Mouse (Mus musculus) olfactory bulb, adult 2 months (tissue): ENCODE measurements around the gene Rnf167. TPM values are rescaled to one million over a fixed set of nuclear protein-coding genes. Genes with fewer than 3 reads are reported as not detected.
A peak's percentile ranks its signal among the peaks of the same experiment; 100 is the strongest.

ENCODE experiments used
- H3K27ac ChIP-seq: fragments of 200-500 bp; 2 replicates; pipeline ENCODE4 v1.5.1; 2012; ENCODE audit warnings: low read depth, low read length; ENCODE audit not compliant: insufficient read depth
- H3K4me1 ChIP-seq: fragments of 200-500 bp; 2 replicates; pipeline ENCODE4 v1.6.1; 2012; ENCODE audit warnings: low read length; ENCODE audit not compliant: control insufficient read depth, insufficient read depth
- H3K4me3 ChIP-seq: fragments of 200-500 bp; 2 replicates; pipeline ENCODE4 v1.5.1; 2012; ENCODE audit warnings: mild to moderate bottlenecking, low read depth, low read length, moderate library complexity; ENCODE audit not compliant: insufficient read depth
- CTCF ChIP-seq: fragments of 200-500 bp; IDR thresholded peaks from 2 replicates; pipeline ENCODE4 v1.5.1; 2012; ENCODE audit warnings: low read depth, mild to moderate bottlenecking, low read length, moderate library complexity; ENCODE audit not compliant: insufficient read depth
- POLR2A ChIP-seq: fragments of 200-500 bp; IDR thresholded peaks from 2 replicates; pipeline ENCODE4 v1.6.1; 2012; ENCODE audit warnings: mild to moderate bottlenecking, low read depth, low read length, moderate library complexity; ENCODE audit not compliant: insufficient read depth
- WGBS: fragments of 180-500 bp; shearing (Covaris S2); methylation state at CpG from one replicate; pipeline ENCODE4 v1.1.7; 2018; 5-methylcytosine and 5-hydroxymethylcytosine counted together
- polyA plus RNA-seq: library from polyadenylated mRNA; stranded (reverse); fragments of >200 nt; gene quantifications from 2 replicates; pipeline ENCODE4 v1.2.4, GENCODE M21; 2012; ENCODE audit warnings: low replicate concordance; ENCODE audit not compliant: missing spikeins, insufficient read depth, insufficient read length

Rnf167 gene
- polyA plus RNA-seq, 1 experiment: not detected

DNA sequence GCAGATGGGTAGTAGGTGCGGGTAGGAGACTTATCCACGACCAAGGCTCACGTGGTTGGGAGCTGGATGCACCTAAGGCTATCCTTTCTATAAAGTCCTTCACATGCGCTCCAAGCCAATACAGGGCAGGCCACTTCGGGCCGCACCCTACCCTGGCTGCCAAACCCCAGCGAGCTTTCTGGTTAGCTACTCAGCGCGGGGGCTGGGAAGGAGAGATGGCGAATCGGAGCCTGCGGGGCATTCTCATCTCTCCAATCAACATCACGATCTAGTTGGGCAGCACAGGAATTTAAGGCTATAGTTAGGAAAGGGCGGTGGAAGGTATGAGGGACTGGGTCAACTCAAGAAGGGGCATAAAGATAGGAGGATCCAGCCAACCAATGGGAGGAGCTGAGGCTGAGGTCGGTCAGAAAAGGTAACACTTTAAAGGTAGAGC is 21.3 kb downstream of the Rnf167 start:
- TF ChIP-seq CTCF (no peak), POLR2A (no peak)
- WGBS: under 1% methylated on average over 15 of the region's 15 CpGs
- peak overlapping the region; percentile 14; the same call in 1 of the 2 replicates for H3K27ac ChIP-seq
- peaks cover 15% of the 10 kb centered on the region for H3K4me1 ChIP-seq
- H3K4me3 ChIP-seq: peak overlapping the region; percentile 50

DNA sequence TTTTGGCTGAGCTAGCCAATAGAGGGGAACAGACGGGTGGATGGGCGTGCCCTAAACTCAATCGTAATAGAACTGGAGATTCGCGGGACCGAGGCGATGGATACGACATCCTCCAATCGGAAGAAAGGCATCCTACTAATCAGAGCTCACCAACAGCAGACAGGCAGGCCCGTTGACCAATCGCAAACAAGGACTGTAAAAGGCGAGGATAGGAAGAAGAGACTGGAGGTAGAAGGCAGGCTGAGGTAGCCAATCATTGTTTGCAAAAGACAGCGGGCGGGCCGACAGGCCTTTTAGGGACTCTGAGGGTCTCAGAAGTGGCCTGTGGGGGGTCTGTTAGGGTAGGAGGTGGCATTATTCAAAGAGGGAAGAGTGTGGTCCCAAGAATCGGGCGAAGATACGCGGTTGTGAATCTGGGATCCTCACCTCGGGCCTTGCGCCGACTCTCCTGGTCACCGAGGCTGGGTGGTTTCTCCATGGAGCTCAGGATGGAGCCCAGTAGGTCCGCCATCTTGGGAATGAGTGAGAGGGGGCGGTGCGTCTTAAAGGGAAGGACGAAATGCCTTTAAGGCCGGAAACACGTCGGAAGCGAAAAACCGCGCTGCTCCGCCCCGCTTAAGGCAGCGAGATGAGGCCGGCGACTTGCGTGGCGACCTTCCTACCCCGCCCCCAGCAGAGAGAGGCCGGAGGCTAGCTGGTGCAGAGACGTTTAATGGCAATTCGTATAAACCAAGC is 21.9 kb downstream of the Rnf167 start, which contains the start of gene Spag7:
Gene Spag7, minus strand, starts transcription at position 646 of the 735 bp plus-strand sequence.
- under 1% methylated on average over 44 of the region's 44 CpGs for WGBS
- H3K4me1 ChIP-seq: peaks cover 15% of the 10 kb centered on the region
- peak within 1 kb of the TSS; percentile 70 for H3K4me3 ChIP-seq

GRCm38 (mm10) chr11:70669582-70670345 is 22.7 kb downstream of the Rnf167 start:
- H3K27ac ChIP-seq: peak overlapping the region; percentile 96
- no peak for TF ChIP-seq POLR2A
- TF ChIP-seq CTCF: no peak
- WGBS: under 1% methylated on average over 31 of the region's 31 CpGs
- peaks cover 15% of the 10 kb centered on the region for H3K4me1 ChIP-seq
- H3K4me3 ChIP-seq: peak overlapping the region; percentile 70

More for the DNA sequence above, 21.9 kb downstream of the Rnf167 start, which contains the start of gene Spag7:
- no peak for TF ChIP-seq CTCF
- TF ChIP-seq POLR2A: peak; percentile 86
- peak within 1 kb of the TSS; percentile 96 for H3K27ac ChIP-seq

DNA sequence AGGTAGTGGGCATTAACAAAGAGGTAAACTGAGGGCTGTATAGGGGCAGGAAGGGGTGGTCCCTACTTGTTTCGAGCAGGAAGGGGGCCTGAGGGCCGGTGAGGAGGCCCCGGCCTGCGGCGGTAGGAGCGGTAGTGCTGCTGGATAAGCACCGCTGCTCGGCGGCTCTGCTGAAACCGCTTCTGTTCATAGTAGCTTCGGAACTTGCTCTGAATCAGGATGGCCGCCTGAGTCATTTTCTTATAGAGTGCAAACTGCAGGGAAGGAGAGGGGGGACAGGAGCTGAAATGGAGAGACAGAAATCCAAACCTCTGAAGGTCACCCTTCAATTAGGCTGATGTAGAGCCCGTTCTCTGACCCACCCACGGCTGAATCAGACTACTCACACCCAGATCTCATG is 23.4 kb downstream of the Rnf167 start:
- peak overlapping the region; percentile 96 for H3K27ac ChIP-seq
- TF ChIP-seq CTCF (no peak), POLR2A (no peak)

DNA sequence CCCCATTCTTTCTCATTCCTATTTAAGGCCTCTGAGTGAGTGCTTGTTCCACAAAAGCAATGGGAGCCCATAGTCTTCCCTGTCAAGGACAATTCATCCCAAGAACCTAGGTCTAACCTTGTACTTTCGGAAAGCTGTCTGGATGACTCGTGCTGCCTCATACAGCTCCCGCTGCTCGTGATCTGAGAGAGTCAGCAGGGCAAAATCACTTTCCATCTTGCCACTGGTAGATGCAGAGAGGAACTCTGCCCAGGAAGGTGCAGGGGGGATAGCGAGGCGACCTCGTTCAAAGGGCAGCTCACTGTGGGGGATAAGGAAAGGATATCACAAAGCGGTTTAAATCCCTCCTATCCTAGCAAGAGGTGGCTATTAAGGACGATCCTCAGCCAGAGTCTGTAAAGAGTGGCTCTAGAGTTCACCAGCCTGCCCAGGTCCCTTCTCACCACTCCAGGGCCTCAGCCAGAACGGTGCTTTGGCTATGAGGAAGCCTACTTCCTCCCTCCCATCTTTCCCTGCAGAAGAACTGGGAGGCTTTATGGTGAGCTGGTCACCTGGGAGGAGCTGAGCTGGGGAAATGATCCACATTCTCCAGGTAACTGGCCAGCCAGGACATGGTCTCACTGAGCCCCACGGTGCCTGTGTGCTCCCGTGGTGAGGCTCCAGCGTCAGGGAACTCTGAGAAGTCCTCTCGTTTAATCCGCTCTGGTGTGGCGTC is 24.5 kb downstream of the Rnf167 start:
- peaks cover 15% of the 10 kb centered on the region for H3K4me1 ChIP-seq
- peak overlapping the region; percentile 43; the same call in 1 of the 2 replicates for H3K27ac ChIP-seq
- TF ChIP-seq CTCF (no peak), POLR2A (no peak)
- no peak overlapping the region for H3K4me3 ChIP-seq
- WGBS: 73% methylated on average over 16 of the region's 16 CpGs

More for the DNA sequence above, 23.4 kb downstream of the Rnf167 start:
- Histone ChIP-seq H3K4me3 (peak overlapping the region; percentile 70), H3K4me1 (peaks cover 15% of the 10 kb centered on the region)
- WGBS: 14% methylated on average over 14 of the region's 14 CpGs

DNA sequence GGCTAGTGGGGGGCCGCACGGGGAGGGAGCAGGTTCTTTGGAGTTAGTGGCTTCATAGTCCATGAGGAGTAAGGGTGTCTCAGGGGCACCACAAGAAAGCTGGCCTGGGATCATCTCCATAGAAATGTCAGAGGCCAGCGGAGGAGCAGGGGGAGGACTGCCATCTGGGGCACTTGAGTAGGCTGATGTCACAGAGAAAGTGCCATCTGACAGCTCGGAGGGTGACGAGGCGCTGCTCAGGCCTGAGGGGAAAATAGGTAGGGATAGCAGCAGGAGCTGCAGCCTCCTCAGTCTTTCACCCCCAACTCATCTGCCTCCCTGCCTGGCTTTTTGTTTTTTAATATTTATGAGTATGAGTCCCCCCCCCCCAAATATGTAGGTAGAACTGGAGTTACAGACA is 27.0 kb downstream of the Rnf167 start:
- WGBS: 66% methylated on average over 6 of the region's 6 CpGs
- Histone ChIP-seq H3K4me3 (no peak overlapping the region), H3K4me1 (peaks cover 15% of the 10 kb centered on the region), H3K27ac (0 out of 2 replicates have a peak overlapping the region, but pooled peaks have one; percentile 16)
- TF ChIP-seq POLR2A (no peak), CTCF (no peak)

- WGBS: 64% methylated on average over 11 of the region's 11 CpGs
- Histone ChIP-seq H3K4me1 (peaks cover 15% of the 10 kb centered on the region), H3K27ac (no peak overlapping the region), H3K4me3 (no peak overlapping the region)
- TF ChIP-seq POLR2A: no peak
These were observed 27.5 kb downstream of the Rnf167 start for GRCm38 (mm10) chr11:70674501-70674900.

DNA sequence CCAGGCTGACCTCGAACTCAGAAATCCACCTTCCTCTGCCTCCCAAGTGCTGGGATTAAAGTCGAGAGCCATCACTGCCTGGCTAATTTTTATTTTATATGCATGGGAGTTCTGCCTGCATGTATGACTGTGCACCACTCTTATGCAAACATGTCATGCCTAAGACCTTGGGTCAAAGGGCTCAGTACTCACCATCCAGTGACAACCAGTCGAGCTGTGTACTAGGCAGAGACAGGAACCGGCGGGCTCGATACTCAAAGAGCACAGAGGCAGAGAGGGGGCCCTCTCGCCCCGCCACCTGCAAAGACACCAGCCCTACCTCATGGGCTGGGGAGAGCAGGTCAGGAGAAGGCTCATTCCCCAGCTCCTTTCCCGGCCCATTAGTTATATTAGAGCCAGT is 31.1 kb downstream of the Rnf167 start:
- no peak overlapping the region for H3K27ac ChIP-seq
- no peak for TF ChIP-seq CTCF
- no peak for TF ChIP-seq POLR2A
- H3K4me3 ChIP-seq: no peak overlapping the region
- peaks cover 10% of the 10 kb centered on the region for H3K4me1 ChIP-seq
- WGBS: 87% methylated on average over 9 of the region's 9 CpGs

DNA sequence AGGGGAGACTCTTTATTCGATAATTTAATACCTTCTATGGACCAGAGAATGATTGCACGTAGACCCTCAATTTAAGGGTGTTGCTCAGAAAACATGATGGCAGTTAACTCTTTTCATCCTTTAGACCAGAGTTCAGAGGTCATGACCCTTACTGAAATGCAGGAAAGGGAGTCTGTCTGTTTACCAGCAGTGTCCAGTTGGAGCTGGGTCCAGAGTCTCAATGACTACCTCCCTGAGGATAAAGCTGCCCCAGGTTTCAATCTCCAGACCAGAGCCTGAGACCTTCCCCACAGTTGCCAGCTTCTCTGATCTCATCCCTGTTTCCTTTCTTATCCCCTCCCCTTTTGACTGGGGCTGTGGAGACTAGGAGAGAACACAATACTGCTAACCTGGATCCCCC is 31.5 kb downstream of the Rnf167 start:
- WGBS: 88% methylated on average over 2 of the region's 2 CpGs
- Histone ChIP-seq H3K27ac (no peak overlapping the region), H3K4me3 (no peak overlapping the region), H3K4me1 (peaks cover 10% of the 10 kb centered on the region)
- no peak for TF ChIP-seq CTCF
- TF ChIP-seq POLR2A: no peak
